Mouse (Mus musculus) lung, postnatal 36 days (tissue): Measurements from ENCODE around the gene Rhot1.
A peak's percentile ranks its signal among the peaks of the same experiment; 100 is the strongest.
"Not testable (repeated sequence)": the region's sequence is repeated elsewhere in the genome, so short reads cannot be mapped to it uniquely, and the experiment has no call there.

Experiments used
- DNase-seq: peaks from one replicate; pipeline ENCODE4 v3.0.0; 2022; ENCODE audit warnings: mixed read lengths

Rhot1 gene

DNA sequence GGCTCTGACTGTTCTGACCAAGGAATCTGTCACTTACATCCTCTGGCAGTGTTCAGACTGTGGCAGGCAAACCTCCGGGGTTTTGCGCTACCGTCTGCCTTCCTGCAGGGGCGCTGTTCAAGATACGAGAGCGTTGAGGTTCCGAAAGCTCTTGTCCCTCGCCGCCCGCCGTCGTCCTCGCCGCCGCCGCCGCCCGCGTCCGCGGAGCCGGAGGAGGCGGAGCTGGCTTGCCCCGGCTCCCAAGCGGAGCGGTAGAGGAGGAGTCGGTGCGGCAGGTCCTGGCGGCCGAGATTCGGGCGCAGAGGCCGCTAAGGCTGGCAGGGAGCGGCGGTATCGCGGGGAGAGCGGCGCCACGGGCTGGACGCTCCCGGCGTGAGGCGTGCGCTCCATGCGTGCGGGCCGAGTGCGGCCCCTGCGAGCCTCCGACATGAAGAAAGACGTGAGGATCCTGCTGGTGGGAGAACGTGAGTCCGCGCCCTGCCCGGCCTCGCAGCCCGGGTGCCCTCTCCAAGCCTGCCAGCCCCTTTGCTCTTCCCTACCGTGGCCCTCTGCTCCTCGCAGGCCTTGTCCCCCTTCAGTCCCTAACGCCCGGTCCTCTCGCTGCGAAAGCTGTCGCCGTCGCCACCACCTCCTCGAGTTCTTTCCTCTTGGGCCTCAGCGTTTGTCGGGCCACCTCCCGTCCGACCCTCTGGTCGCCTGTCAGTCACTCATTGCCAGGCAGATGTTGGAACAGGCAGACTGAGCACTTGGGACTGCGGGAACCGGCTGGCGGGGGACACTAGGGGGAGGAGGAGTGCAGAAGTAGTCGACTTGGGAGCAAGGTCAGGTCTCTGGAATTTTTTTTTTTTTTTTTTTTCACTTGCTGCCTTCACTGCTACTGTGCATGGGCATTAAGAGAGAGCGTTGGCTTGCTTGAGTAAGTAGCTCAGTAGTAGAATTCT is at the start of gene Rhot1:
Gene Rhot1 (plus strand): TSS at position 160 of the 941 bp plus-strand sequence.
- peak; percentile 97 for DNase-seq

DNA sequence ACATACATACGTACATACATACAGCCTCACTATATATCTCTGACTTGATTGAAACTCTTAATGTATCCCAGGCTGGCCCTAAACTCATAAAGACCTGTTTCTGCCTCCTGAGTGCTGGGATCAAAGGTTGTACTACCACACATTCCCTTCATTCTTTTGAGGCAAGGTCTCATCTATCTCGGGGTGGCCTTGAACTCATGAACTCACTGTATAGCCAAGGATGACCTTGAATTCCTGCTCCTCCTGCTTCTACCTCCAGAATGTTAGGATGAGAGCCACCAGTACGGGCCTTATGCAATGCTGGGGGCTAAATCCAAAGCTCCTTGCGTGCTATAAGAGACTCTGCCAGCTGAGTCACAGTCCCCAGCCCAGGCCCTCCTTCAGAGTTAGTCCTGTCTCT is 47.8 kb upstream of the Rhot1 start:
- DNase-seq, result no peak

DNA sequence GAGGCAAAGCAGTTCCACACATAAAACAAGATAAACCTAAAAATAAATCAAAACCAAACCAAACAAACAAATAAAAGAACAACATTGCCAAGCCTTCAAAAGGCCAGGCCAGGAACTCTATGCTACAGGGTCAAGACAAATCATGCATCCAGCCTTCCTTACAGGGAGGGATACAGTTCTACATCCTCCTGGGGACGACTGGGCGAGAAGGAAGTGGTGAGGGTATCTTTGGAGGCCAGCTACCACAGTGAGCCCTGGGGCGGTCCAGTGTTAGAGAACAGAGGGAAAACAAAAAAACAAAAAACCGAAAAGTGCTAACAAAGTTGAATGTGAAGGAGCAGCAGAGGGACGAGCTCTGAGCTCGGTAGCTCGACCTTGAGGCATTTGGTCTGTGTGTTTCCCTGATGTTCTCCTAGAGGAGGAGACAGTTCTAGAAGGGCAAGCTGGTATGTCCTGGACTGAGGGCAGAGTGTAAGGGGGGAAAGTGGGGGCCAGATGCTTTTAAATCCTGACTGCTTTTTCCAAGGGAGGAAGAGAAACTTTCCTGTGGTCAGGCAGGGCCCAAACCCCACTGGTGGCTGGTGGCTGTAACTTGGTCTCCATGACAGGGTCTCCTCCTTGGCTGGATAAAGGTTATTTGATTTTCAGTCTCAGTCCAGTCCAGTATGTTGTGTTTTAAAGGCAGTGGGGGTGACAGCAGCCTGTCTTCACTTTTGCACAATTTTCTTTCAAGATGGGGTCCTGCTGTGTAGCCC is 45.3 kb upstream of the Rhot1 start:
- no peak for DNase-seq

DNA sequence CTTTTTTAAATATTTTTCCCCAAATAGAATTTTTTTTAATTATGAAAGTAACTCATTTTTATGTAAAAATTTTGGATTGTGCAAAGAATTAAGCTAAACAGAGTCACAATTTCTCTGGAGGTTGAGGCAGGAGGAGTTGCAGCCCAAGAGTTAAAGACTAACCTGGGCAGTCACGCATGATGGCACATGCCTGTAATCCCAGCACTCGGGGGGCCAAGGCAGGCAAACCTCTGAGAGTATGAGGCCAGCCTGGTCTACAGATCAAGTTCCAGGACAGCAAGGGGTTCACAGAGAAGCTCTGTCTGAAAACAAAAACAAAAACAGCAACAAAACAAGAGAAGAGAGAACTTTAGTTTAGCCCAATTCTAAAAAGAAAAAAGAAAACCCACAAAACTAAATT is 44.6 kb upstream of the Rhot1 start:
- DNase-seq, result no peak

DNA sequence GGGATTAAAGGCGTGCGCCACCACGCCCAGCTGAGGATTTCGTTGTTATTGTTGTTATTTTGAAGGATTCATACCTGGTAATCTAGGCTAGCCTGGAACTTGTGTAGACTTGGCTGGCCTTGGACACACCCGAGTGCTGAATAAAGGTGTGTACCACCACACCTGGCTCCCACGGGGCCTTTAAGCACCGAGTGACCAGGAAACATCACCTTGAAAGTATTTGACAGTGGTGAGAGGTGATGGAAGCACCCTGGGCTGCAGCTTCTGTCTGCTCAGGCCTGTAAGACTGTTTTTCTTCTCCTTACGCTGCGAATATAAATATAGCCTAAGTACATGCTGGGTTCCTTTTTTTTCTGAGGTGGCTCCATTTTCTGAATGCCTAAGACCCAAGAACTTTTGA is 40.7 kb upstream of the Rhot1 start:
- DNase-seq, result no peak

DNA sequence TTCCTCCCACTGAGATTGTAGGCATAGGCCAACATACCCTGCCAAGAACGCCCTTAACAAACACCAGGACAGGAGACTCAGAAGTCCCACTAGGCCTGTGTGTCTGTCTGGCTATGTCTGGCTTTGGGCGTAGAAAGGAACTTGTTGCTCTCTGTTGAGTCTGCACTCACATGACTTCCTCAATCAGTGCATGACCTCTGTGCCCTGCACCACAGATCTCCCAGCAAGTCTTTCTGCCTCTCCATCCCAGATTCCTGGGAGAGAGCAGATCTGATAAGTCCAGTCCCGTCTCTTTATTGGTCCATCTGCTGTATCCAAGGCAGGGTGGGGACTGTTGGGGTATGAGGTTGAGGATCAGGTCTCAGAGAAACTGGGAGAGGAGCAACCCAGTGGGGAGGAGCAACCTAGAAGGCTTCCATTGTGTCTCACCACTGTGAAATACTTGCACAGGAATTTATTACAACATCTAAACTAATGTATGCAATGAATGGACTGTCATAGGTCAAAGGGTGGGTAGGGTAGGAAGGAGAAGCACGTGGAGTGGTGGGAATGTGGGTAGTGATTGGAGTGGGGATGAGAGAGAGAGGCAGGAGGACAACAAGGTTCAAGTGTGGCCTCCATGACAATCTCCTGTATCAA is 40.1 kb upstream of the Rhot1 start:
- DNase-seq, result peak; percentile 45

DNA sequence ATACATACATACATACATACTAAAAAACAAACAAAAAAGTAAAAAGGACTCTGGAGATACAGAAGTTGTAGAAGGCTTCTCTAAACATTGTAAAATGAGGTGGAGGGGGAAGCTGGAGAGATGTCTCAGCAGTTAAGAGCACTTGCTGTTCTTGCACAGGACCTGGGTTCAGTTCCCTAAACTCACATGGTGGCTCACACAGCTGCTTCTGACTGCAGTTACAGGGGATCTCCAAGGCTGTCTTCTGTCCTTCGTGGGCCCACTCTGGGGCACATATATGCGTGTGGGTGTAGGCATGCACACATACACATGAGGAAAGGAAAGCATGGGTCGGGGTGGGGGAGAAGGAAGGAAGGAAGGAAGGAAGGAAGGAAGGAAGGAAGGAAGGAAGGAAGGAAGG is 39.2 kb upstream of the Rhot1 start:
- no peak for DNase-seq

DNA sequence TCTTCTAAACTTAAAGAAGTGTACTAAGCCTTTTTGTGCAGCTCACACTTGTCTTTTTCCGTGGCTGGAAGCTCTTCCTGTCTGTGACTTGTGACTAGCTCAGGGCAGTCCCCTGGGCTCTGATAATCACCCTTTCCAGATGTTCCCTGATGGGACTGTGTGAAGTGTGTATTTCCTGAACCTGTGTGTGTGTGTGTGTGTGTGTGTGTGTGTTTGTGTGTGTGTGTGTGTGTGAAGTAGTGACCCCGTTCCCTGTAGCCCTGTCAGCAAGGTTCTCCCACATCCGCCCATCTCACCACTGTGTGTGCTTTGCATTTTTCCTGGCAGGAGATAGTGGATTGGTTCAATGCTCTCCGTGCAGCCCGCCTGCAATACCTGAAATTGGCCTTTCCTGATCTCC is 38.5 kb upstream of the Rhot1 start:
- DNase-seq, result no peak

DNA sequence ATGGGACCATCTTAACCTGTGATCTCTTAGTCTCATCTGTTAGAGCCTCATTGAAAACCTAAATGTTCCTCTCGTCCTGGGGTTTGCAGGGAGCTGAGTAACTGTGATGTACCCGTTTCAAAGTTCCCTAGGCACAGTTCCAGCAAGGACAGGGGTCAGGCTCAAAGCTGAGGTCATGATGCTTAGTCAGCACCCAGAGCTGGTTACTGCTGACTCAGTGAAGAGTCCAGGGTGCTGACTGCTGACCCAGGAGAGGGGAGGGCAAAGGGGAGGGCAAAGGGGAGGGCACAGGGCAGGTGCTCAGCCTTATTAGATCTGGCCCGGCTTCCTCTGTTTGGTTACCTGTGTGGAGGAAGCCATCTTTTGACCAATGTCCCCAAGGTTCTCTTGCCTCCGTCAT is 36.9 kb upstream of the Rhot1 start:
- peak; percentile 52 for DNase-seq

DNA sequence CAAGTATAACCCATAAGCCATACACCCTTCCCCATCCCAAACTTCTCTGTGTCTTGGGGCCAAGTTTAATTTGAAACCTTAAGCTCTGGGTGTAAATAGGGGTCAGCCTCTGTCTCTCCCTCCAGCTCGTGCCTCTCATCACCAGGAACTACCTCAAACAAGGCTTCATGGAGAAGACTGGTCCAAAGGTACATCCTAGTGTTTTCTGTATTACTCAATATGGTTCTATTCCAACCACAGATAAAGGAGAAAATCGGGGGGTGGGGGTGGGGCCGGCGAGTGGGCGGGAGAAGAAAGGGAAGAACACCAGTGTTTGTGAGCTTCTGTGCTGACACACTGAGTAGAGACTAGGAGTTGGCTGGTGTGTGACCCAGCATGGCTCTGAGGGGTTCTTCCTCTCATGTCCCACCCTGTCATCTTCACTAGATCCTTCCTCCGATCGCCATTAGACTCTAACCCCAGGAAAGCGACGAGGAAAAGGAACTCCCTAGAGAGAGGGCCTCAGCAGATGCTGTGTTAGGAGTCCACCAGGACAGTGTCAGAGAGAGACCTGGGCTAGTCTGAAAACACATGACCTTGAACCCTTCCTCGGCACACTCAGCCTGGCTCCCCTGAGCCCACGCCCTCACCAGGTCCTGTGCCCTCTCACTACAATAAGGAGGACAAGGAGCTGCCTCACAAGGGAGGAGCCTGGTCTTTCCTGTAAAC is 34.7 kb upstream of the Rhot1 start:
- DNase-seq, result no peak

DNA sequence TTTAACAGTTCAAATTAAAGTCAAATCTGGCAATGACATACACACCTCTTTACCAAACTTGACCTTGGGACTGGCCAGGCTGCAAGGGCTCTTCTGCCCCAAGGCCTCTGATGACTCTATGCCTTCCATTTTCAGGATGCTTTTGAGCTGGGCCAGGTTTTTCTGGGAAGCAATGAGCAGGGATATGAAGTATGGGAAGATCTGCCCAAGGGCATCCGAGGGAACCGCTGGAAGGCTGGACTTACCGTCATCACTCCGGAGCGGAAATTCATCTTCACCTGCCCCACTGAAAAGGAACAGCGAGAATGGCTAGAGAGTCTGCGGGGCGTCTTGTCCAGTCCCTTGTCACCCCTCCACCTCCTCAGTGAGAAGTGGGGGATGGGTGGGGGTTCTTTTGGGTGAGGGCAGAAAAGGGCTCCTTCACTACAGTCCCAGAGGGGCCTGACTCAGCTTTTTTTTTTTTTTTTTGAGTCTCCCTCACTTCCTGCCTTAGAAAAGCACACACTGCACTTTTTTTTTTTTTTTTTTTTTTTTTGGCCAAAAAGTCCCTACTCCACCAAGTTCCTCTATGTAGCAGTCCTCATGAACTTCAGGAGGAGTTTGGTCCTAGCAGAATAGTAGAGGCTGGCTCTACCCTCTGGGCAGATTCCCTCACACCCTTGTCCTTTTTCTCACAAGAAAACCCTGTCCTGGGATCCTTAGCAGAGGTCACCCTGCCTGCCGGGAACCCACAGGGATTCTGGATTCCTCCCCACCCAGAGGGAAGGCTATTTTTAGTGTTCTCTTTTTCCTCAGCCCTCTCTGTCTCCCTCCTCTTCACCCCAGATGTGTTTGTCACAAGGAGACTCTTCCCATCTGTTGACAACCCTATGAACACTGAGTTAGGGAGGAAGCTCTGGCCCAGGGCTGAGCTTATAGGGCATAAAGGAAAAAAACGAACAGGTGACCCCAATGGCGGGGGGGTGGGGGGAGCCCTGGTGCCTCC is 31.6 kb upstream of the Rhot1 start:
- no peak for DNase-seq

DNA sequence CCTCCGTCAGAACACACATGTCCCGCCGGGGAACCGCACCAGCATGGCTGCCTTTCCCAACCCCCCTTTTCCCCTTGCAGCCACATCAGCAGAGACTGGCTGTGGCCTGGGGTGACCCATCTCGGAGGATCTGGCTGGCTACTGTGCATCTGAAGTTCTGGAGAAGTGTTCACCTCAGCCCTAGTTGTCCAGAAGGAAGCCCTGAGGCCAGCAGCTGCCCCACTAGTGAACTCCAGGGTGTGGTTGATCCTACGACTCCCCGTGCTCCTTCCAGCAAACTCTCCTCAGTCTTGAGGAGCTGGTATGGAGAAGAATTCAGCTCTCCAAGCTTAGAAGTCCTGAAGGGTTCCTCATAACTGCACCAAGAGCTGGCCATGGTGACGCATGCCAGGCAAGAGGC is 30.5 kb upstream of the Rhot1 start:
- DNase-seq, result no peak

DNA sequence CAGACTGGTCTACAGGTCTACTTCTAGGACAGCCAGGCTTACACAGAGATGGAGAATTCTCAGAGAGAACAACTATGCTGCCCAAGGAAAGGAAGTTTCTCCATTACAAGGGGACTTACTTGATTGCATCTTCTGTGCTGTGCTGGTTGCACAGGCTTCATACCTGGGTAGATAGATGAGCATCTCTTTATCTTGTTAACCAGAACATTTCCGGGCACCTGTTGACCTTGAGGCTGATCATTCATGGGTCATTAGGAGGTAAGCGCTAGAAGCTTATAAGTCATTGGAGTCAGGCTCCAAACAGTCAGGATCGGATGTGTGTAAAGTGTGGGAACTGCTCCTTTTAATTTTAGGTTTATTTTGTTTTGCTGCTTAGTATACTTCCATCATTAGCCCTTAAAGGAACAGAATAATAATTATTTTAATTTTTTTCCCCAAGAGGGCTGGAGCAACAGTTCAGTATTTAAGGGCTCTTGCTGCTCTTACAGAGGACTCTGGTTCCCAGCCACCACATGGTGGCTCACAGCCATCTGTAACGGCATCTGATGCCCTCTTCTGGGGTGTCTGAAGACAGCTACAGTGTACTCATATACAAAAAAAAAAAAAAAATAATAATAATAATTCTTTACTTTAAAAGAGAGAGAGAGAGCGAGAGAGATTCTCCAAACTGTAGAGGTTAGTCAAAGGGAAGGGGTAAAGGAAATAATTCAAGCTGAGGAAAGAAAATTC is 27.6 kb upstream of the Rhot1 start:
- DNase-seq, result no peak

DNA sequence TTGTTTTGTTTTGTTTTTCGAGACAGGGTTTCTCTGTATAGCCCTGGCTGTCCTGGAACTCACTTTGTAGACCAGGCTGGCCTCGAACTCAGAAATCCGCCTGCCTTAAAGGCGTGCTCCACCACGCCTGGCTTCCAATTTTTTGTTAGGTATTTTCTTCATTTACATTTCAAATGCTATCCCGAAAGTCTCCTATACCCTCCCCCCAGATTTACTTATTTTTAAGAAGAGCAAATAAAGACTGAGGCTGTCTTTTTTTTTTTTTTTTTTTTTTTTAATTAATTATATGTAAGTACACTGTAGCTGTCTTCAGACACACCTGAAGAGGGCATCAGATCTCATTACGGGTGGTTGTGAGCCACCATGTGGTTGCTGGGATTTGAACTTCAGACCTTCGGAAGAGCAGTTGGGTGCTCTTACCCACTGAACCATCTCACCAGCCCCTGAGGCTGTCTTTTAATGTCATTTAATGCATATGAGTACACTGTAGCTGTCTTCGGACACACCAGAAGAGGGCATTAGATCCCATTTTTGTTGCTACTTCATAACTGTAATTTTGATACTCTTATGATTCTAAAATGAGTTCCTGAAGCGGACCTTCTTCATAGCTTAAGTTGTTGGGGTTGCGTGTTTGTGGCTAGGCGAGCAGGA is 25.6 kb upstream of the Rhot1 start:
- not testable (repeated sequence) for DNase-seq

DNA sequence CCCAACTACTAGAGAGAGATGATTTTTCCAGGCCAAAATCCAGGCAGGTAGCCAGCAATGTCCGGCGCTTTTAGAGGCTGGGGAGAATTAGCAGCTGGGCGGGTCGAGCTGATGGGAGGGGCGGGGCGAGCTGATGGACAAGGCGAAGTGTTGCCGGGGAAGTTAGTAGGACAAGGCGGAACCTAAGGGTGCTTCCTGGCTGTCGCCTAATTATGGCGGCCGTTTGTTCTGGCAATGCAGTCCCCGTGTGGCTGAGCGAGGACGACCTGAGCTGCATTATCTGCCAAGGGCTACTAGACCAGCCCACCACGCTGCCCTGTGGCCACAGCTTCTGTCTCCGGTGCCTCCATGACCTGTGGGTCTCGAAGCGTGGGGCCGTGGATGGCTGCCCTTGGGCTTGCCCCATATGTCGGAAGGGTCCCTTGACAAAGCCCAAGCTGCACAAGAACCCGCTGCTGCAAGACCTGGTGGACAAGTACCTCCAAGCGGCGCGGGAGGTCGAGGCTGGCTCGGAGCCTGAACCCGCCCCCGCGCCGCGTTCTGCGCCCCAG is 25.0 kb upstream of the Rhot1 start, which contains the start of gene Rnf135:
Gene Rnf135 (plus strand): TSS at position 147 of the 551 bp plus-strand sequence.
- DNase-seq, result peak; percentile 97

DNA sequence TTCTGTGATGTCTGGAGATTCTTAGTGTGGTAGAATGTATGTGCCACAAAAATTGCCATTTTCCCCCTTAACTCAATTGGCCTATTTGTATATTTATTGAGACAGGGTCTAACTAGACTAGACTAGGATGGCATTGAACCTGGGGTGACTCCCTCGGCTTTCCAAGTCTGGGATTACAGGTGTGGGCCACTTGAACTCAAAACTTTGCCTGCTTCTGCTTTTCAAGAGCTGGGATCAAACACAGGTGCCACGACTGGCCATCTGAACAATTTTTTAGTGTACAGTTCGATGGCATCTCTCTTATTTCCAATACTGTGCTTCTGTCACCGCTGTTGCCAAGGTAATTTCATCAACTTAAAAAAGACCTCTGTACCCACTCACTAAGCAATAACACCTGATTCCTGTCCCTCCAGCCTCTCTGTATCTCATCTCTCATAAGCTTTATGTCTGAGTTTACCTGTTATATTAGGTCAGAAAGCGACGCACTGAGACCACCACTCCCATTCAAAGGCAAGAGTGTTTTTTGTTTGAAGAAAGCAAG is 24.2 kb upstream of the Rhot1 start:
- no peak for DNase-seq

DNA sequence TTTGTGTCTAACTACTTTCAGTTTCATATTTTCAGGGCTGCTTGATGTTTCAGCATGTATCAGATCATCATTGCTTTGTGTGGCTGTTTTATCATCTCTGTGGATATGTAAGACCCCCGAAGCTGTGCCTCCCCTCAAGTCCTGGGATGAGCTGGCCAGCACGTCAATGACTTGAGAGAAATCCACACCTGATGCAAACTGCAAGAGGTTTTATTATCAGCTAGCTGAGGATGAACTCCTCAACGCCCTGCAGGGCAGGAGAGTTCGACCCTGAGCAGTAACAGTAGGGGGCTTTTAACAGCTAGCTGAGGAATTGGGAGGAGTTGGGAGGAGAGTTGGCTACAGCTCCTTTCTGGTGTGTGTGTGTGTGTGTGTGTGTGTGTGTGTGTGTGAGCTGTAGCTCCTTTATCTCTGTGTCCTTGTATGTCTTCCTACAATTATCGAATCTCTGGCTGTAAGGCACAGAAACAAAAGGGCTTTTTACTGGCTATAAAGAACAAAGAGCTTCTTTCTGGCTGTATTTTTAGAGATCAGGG is 23.3 kb upstream of the Rhot1 start:
- not testable (repeated sequence) for DNase-seq

DNA sequence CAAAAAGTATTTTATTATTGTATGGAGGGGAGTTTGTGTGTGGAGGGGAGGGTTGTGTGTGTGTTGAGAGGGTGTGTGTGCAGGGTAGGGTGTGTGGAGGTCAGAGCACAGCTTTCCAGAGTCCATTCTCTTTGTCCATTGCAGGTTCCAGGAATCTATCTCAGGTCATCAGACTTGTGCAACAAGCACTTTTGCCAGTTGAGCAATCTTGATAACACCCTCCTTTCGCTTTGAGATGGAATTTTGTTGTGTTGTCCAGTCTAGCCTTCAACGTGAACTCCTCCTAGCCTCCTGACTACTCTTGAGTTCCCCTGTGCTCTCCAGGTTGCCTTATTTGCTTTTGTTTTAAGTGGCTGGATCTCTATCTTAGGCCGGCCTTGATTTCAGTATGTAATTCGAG is 18.5 kb upstream of the Rhot1 start:
- peak; percentile 76 for DNase-seq

DNA sequence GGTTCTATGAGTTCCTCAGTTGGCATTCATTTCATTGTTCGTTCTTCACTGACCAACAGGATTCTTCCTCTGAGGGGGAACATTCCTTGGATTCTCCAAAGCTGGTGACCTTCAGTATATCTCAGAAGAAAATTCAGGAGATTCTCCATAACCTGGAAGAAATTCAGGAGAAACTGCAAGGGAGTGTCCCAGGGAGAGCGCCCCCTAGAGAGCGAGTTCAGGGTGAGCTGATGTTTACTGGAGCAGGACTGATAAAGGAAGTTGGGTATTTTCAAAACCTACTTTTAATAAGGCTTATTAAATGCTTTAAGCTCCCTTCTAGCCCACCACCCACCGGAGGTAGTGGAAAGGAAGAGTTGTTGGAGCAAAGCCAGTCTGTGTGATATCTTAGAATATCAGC is 15.0 kb upstream of the Rhot1 start:
- DNase-seq, result no peak
